Comparison of ENCODE assay signal across 31 mouse cellular contexts in the genomic region with DNA sequence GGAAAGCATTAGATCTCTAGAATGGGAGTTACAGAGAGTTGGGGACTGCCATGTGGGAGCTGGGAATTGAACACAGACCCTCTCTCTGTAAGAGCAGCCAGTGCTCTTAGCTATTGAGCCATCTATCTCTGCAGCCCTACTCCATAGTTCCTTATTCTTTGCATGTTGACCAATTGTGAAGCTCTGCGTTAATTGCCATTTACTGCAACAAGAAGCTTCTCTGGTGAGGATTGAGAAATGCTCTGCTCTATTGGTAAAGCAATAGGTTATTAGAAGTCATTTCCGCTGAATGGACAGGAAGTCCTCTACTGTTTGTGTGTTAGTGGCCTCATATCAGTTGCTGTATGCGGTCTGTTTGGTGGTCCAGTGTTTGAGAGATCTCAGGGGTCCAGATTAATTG. TPM values are rescaled to one million over a fixed set of nuclear protein-coding genes. Genes with fewer than 3 reads are reported as not detected.
A peak's percentile ranks its signal among the peaks of the same experiment; 100 is the strongest.
DNase-seq lines count a peak whose midpoint lies in the region; ATAC-seq and TF ChIP-seq lines count a peak whose summit lies in the region.
"Had no signal": no experiment of that assay in that cellular context is flagged by ENCODE, and none has a peak within 500 bp of the region (broad histone marks: within the 10 kb centered on the region; RNA-seq: fewer than 3 reads in every experiment).

No protein-coding gene starts in this region.

- H3K9ac ChIP-seq in liver, postnatal 0 days (replicated peaks), result no peak overlapping the region
- no peak overlapping the region for H3K9ac ChIP-seq in liver, embryonic 12.5 days
- H3K9ac ChIP-seq: embryonic facial prominence, embryonic 13.5 days; embryonic facial prominence, embryonic 15.5 days; forebrain, embryonic 13.5 days; forebrain, embryonic 15.5 days; forebrain, postnatal 0 days had no signal

- TF ChIP-seq CTCF in liver, postnatal 0 days (IDR thresholded peaks at IDR 0.05; ENCODE audit: low read depth), result no peak

- H3K4me3 ChIP-seq in liver, postnatal 0 days (ENCODE audit: low read depth, low read length), result no peak overlapping the region
- H3K4me3 ChIP-seq in liver, embryonic 12.5 days, result no peak overlapping the region
- H3K4me3 ChIP-seq: embryonic facial prominence, embryonic 13.5 days; embryonic facial prominence, embryonic 15.5 days; erythroblast, embryonic 14.5 days; forebrain, embryonic 13.5 days; forebrain, embryonic 15.5 days had no signal

- H3K36me3 ChIP-seq in liver, postnatal 0 days (replicated peaks; ENCODE audit: insufficient read depth, low read length), result no peaks in the 10 kb centered on the region
- H3K36me3 ChIP-seq in liver, embryonic 12.5 days, result no peaks in the 10 kb centered on the region
- H3K36me3 ChIP-seq: embryonic facial prominence, embryonic 13.5 days; embryonic facial prominence, embryonic 15.5 days; forebrain, embryonic 15.5 days; G1E had no signal

- no peaks in the 10 kb centered on the region; the same call in 1 of the 2 replicates for H3K4me1 ChIP-seq in liver, postnatal 0 days (ENCODE audit: insufficient read depth)
- H3K4me1 ChIP-seq in liver, embryonic 12.5 days, result no peaks in the 10 kb centered on the region
- H3K4me1 ChIP-seq: embryonic facial prominence, embryonic 13.5 days; embryonic facial prominence, embryonic 15.5 days; forebrain, embryonic 13.5 days; forebrain, embryonic 15.5 days had no signal

- WGBS in liver, postnatal 0 days (ENCODE audit: insufficient replicate concordance), result 60% methylated on average over 3 of the region's 3 CpGs
- WGBS in liver, embryonic 12.5 days (ENCODE audit: insufficient replicate concordance), result 64% methylated on average over 3 of the region's 3 CpGs

- no peaks in the 10 kb centered on the region for H3K27me3 ChIP-seq in liver, postnatal 0 days (ENCODE audit: insufficient read depth, low read length)
- no peaks in the 10 kb centered on the region for H3K27me3 ChIP-seq in liver, embryonic 12.5 days (replicated peaks)
- H3K27me3 ChIP-seq: CH12.LX; embryonic facial prominence, embryonic 13.5 days; embryonic facial prominence, embryonic 15.5 days; forebrain, embryonic 13.5 days; forebrain, embryonic 15.5 days had no signal

- DNase-seq in liver, postnatal 0 days, result no peak
- peak; percentile 45 for DNase-seq in 416B (ENCODE audit: low read depth)
- DNase-seq in retina, embryonic 14.5 days (ENCODE audit: low spot score), result no peak
- DNase-seq: adrenal gland, adult 8-10 months; adrenal gland, postnatal 14 days; adrenal gland, postnatal 36 days; B cell, adult 2 months; cerebellum, adult 11-12 months; cerebellum, adult 2 months; cerebellum, adult 9-10 months; cerebellum, postnatal 10 days; cerebellum, postnatal 25 days; forebrain, postnatal 0 days had no signal

- TF ChIP-seq EP300 in liver, postnatal 0 days (IDR thresholded peaks at IDR 0.05; ENCODE audit: low read depth), result no peak

- H3K4me2 ChIP-seq in liver, postnatal 0 days (ENCODE audit: low read depth, low read length), result no peak overlapping the region
- H3K4me2 ChIP-seq in liver, embryonic 12.5 days, result no peak overlapping the region
- H3K4me2 ChIP-seq: embryonic facial prominence, embryonic 13.5 days; embryonic facial prominence, embryonic 15.5 days; forebrain, embryonic 13.5 days; forebrain, embryonic 15.5 days had no signal

- H3K9me3 ChIP-seq in liver, postnatal 0 days (ENCODE audit: low read length), result no peaks in the 10 kb centered on the region
- H3K9me3 ChIP-seq in liver, embryonic 12.5 days (replicated peaks), result no peaks in the 10 kb centered on the region
- H3K9me3 ChIP-seq: embryonic facial prominence, embryonic 13.5 days; embryonic facial prominence, embryonic 15.5 days; forebrain, embryonic 13.5 days; forebrain, embryonic 15.5 days; G1E had no signal

- no peak overlapping the region for H3K27ac ChIP-seq in liver, postnatal 0 days (ENCODE audit: low read depth)
- H3K27ac ChIP-seq in liver, embryonic 12.5 days, result no peak overlapping the region
- H3K27ac ChIP-seq: embryonic facial prominence, embryonic 13.5 days; embryonic facial prominence, embryonic 15.5 days; forebrain, embryonic 13.5 days; forebrain, embryonic 15.5 days had no signal

- ATAC-seq in liver, postnatal 0 days, result peak; percentile 48; the same call in 1 of the 2 replicates
- ATAC-seq in liver, embryonic 12.5 days, result no peak
- peak; percentile 50 for ATAC-seq in granulocyte monocyte progenitor cell, adult 5-6 weeks (replicated peaks; ENCODE audit: poor library complexity, severe bottlenecking)
- peak; percentile 65 for ATAC-seq in megakaryocyte progenitor cell, adult 5-6 weeks (replicated peaks; ENCODE audit: poor library complexity)
- no peak for ATAC-seq in erythroid progenitor cell, adult 5-6 weeks (replicated peaks; ENCODE audit: low FRiP score, poor library complexity, severe bottlenecking)
- ATAC-seq: activated CD4-positive, CD25-positive, alpha-beta regulatory T cell, adult 4 months; CD4-positive, CD25-positive, alpha-beta regulatory T cell, adult 4 months; forebrain, embryonic 13.5 days; forebrain, embryonic 15.5 days; forebrain, postnatal 0 days; Patski had no signal

RNA-seq across cellular contexts. Expression of a gene that starts 6.9 kb away (rescaled TPM):
- polyA plus RNA-seq in liver, postnatal 0 days (2015; fragmentation: Nextera tagmentation; extraction: Ambion mirVana), result not detected in 2 replicates
- 0.05 TPM in 1 of 2 replicates, not detected in the other for polyA plus RNA-seq in liver, embryonic 12.5 days (2016; fragmentation: Nextera tagmentation; extraction: Ambion mirVana)
- total RNA-seq in granulocyte monocyte progenitor cell, adult 5-6 weeks (2014; fragmentation: Nextera tagmentation), result not detected in 2 replicates
- not detected in 2 replicates for total RNA-seq in granulocyte monocyte progenitor cell, adult 5-6 weeks (2017)
- not detected in 2 replicates for total RNA-seq in megakaryocyte progenitor cell, adult 5-6 weeks (2015)
- not detected in 2 replicates for total RNA-seq in megakaryocyte progenitor cell, adult 5-6 weeks (2017)
- not detected in 2 replicates for total RNA-seq in erythroid progenitor cell, adult 5-6 weeks (2015; ENCODE audit: low replicate concordance)
- not detected in 2 replicates for total RNA-seq in erythroid progenitor cell, adult 5-6 weeks (2017; ENCODE audit: low replicate concordance)
- total RNA-seq: adrenal gland, adult 18-20 months; adrenal gland, adult 8-10 months; adrenal gland, postnatal 14 days; adrenal gland, postnatal 36 days; CH12.LX; forebrain, postnatal 0 days had no signal
- polyA plus RNA-seq: activated CD4-positive, CD25-positive, alpha-beta regulatory T cell, adult 4 months; CD4-positive, CD25-positive, alpha-beta regulatory T cell, adult 4 months; cerebellum, adult 2 months; cortical plate, adult 2 months; erythroblast, embryonic 14.5 days; G1E had no signal

RNA-seq across cellular contexts. Expression of a gene that starts 10.2 kb away (rescaled TPM):
- polyA plus RNA-seq in liver, postnatal 0 days (2015; fragmentation: Nextera tagmentation; extraction: Ambion mirVana), result 0.02 TPM in 1 of 2 replicates, not detected in the other
- not detected in 2 replicates for polyA plus RNA-seq in liver, embryonic 12.5 days (2016; fragmentation: Nextera tagmentation; extraction: Ambion mirVana)
- not detected in 2 replicates for total RNA-seq in granulocyte monocyte progenitor cell, adult 5-6 weeks (2014; fragmentation: Nextera tagmentation)
- not detected in 2 replicates for total RNA-seq in granulocyte monocyte progenitor cell, adult 5-6 weeks (2017)
- not detected in 2 replicates for total RNA-seq in megakaryocyte progenitor cell, adult 5-6 weeks (2015)
- total RNA-seq in megakaryocyte progenitor cell, adult 5-6 weeks (2017), result not detected in 2 replicates
- total RNA-seq in erythroid progenitor cell, adult 5-6 weeks (2015; ENCODE audit: low replicate concordance), result not detected in 2 replicates
- not detected in 2 replicates for total RNA-seq in erythroid progenitor cell, adult 5-6 weeks (2017; ENCODE audit: low replicate concordance)
- total RNA-seq: adrenal gland, adult 18-20 months; adrenal gland, adult 8-10 months; adrenal gland, postnatal 14 days; adrenal gland, postnatal 36 days; CH12.LX; forebrain, postnatal 0 days had no signal
- polyA plus RNA-seq: cerebellum, adult 2 months; cortical plate, adult 2 months; embryonic facial prominence, embryonic 11.5 days; erythroblast, embryonic 14.5 days; forebrain, embryonic 11.5 days; forebrain, embryonic 13.5 days; G1E had no signal

RNA-seq across cellular contexts. Expression of a gene that starts 18.6 kb away (rescaled TPM):
- polyA plus RNA-seq in liver, postnatal 0 days (2015; fragmentation: Nextera tagmentation; extraction: Ambion mirVana), result 1.2 and 1.6 TPM in 2 replicates
- polyA plus RNA-seq in liver, embryonic 12.5 days (2016; fragmentation: Nextera tagmentation; extraction: Ambion mirVana), result 2.6 and 2.8 TPM in 2 replicates
- total RNA-seq in granulocyte monocyte progenitor cell, adult 5-6 weeks (2014; fragmentation: Nextera tagmentation), result 10.9 TPM in 2 replicates
- total RNA-seq in granulocyte monocyte progenitor cell, adult 5-6 weeks (2017), result 7.3 and 7.8 TPM in 2 replicates
- 8.4 and 13.7 TPM in 2 replicates for total RNA-seq in megakaryocyte progenitor cell, adult 5-6 weeks (2015)
- total RNA-seq in megakaryocyte progenitor cell, adult 5-6 weeks (2017), result 7.7 and 9.8 TPM in 2 replicates
- 4.0 and 11.7 TPM in 2 replicates for total RNA-seq in erythroid progenitor cell, adult 5-6 weeks (2015; ENCODE audit: low replicate concordance)
- total RNA-seq in erythroid progenitor cell, adult 5-6 weeks (2017; ENCODE audit: low replicate concordance), result 1.3 and 1.7 TPM in 2 replicates

RNA-seq across cellular contexts. Expression of a gene that starts 32.1 kb away (rescaled TPM):
- not detected in 2 replicates for polyA plus RNA-seq in liver, postnatal 0 days (2015; fragmentation: Nextera tagmentation; extraction: Ambion mirVana)
- polyA plus RNA-seq in liver, embryonic 12.5 days (2016; fragmentation: Nextera tagmentation; extraction: Ambion mirVana), result not detected in 2 replicates
- total RNA-seq in granulocyte monocyte progenitor cell, adult 5-6 weeks (2014; fragmentation: Nextera tagmentation), result not detected in 2 replicates
- not detected in 2 replicates for total RNA-seq in granulocyte monocyte progenitor cell, adult 5-6 weeks (2017)
- not detected in 2 replicates for total RNA-seq in megakaryocyte progenitor cell, adult 5-6 weeks (2015)
- not detected in 2 replicates for total RNA-seq in megakaryocyte progenitor cell, adult 5-6 weeks (2017)
- not detected in 2 replicates for total RNA-seq in erythroid progenitor cell, adult 5-6 weeks (2015; ENCODE audit: low replicate concordance)
- total RNA-seq in erythroid progenitor cell, adult 5-6 weeks (2017; ENCODE audit: low replicate concordance), result not detected in 2 replicates
- total RNA-seq: adrenal gland, adult 18-20 months; adrenal gland, adult 8-10 months; adrenal gland, postnatal 14 days; adrenal gland, postnatal 36 days; CH12.LX; forebrain, postnatal 0 days had no signal
- polyA plus RNA-seq: activated CD4-positive, CD25-positive, alpha-beta regulatory T cell, adult 4 months; CD4-positive, CD25-positive, alpha-beta regulatory T cell, adult 4 months; cerebellum, adult 2 months; cortical plate, adult 2 months; embryonic facial prominence, embryonic 11.5 days; embryonic facial prominence, embryonic 13.5 days; embryonic facial prominence, embryonic 15.5 days; erythroblast, embryonic 14.5 days; forebrain, embryonic 11.5 days; forebrain, embryonic 13.5 days; forebrain, embryonic 15.5 days; forebrain, postnatal 0 days; G1E; Patski had no signal

RNA-seq across cellular contexts. Expression of a gene that starts 48.3 kb away (rescaled TPM):
- polyA plus RNA-seq in liver, postnatal 0 days (2015; fragmentation: Nextera tagmentation; extraction: Ambion mirVana), result 6.4 and 8.9 TPM in 2 replicates
- 4.7 and 6.3 TPM in 2 replicates for polyA plus RNA-seq in liver, embryonic 12.5 days (2016; fragmentation: Nextera tagmentation; extraction: Ambion mirVana)
- total RNA-seq in granulocyte monocyte progenitor cell, adult 5-6 weeks (2014; fragmentation: Nextera tagmentation), result 7.3 and 7.9 TPM in 2 replicates
- 4.4 and 6.8 TPM in 2 replicates for total RNA-seq in granulocyte monocyte progenitor cell, adult 5-6 weeks (2017)
- 7.1 and 8.8 TPM in 2 replicates for total RNA-seq in megakaryocyte progenitor cell, adult 5-6 weeks (2015)
- 2.2 and 7.0 TPM in 2 replicates for total RNA-seq in megakaryocyte progenitor cell, adult 5-6 weeks (2017)
- 4.2 TPM in 1 of 2 replicates, not detected in the other for total RNA-seq in erythroid progenitor cell, adult 5-6 weeks (2015; ENCODE audit: low replicate concordance)
- total RNA-seq in erythroid progenitor cell, adult 5-6 weeks (2017; ENCODE audit: low replicate concordance), result 1.5 TPM in 1 of 2 replicates, not detected in the other

Comparison
In these comparisons a context has a peak if more than half of its experiments do, and no peak if none do; other contexts are left out.
1. ATAC-seq: peak in liver, postnatal 0 days (single experiment), granulocyte monocyte progenitor cell, adult 5-6 weeks (single experiment) and megakaryocyte progenitor cell, adult 5-6 weeks (single experiment); none in liver, embryonic 12.5 days (single experiment) and erythroid progenitor cell, adult 5-6 weeks (single experiment).